In genomic region chr2:32282727-32283126, GRCm38 (mm10) we compare ENCODE assay signal across 9 mouse cellular contexts. TPM values are rescaled to one million over a fixed set of nuclear protein-coding genes. Genes with fewer than 3 reads are reported as not detected.
DNase-seq lines count a peak whose midpoint lies in the region; ATAC-seq and TF ChIP-seq lines count a peak whose summit lies in the region.
"Had no signal": no experiment of that assay in that cellular context is flagged by ENCODE, and none has a peak within 500 bp of the region (broad histone marks: within the 10 kb centered on the region; RNA-seq: fewer than 3 reads in every experiment).

No protein-coding gene starts in this region.

- 90% methylated on average over 1 of the region's 1 CpGs for WGBS in hindbrain, embryonic 11.5 days
- 85% methylated on average over 1 of the region's 1 CpGs for WGBS in hindbrain, embryonic 16.5 days
- WGBS in bone marrow, adult 2 months = 63% methylated on average over 1 of the region's 1 CpGs
- 83% methylated on average over 1 of the region's 1 CpGs for WGBS in embryonic facial prominence, embryonic 14.5 days

- no peak for TF ChIP-seq POLR2A in bone marrow, adult 2 months (IDR thresholded peaks at IDR 0.05; ENCODE audit: borderline replicate concordance, control insufficient read depth, low read depth, low read length)

- TF ChIP-seq CTCF in bone marrow, adult 2 months (IDR thresholded peaks at IDR 0.05; ENCODE audit: control insufficient read depth, insufficient read depth, low read length) = peak; percentile 90

- H3K9ac ChIP-seq in hindbrain, embryonic 11.5 days (ENCODE audit: low read depth, low read length) = no peak overlapping the region
- H3K9ac ChIP-seq in hindbrain, embryonic 16.5 days (ENCODE audit: low read depth, low read length) = no peak overlapping the region
- H3K9ac ChIP-seq in embryonic facial prominence, embryonic 14.5 days (ENCODE audit: low read depth, low read length) = no peak overlapping the region
- H3K9ac ChIP-seq: midbrain, embryonic 12.5 days had no signal

- no peak overlapping the region for H3K27ac ChIP-seq in hindbrain, embryonic 11.5 days (ENCODE audit: low read depth, low read length)
- H3K27ac ChIP-seq in hindbrain, embryonic 16.5 days (ENCODE audit: low read depth, low read length) = no peak overlapping the region
- no peak overlapping the region for H3K27ac ChIP-seq in bone marrow, adult 2 months (ENCODE audit: control insufficient read depth, insufficient read depth, low read depth, low read length, poor library complexity)
- no peak overlapping the region for H3K27ac ChIP-seq in embryonic facial prominence, embryonic 14.5 days (replicated peaks; ENCODE audit: low read depth, low read length)
- H3K27ac ChIP-seq: midbrain, embryonic 12.5 days had no signal

- H3K4me3 ChIP-seq in hindbrain, embryonic 11.5 days (ENCODE audit: low read depth, low read length) = no peak overlapping the region
- H3K4me3 ChIP-seq in hindbrain, embryonic 16.5 days (ENCODE audit: low read length) = no peak overlapping the region
- H3K4me3 ChIP-seq in bone marrow, adult 2 months (replicated peaks; ENCODE audit: control insufficient read depth, low read depth, low read length) = no peak overlapping the region
- no peak overlapping the region for H3K4me3 ChIP-seq in embryonic facial prominence, embryonic 14.5 days (ENCODE audit: low read depth, low read length)
- H3K4me3 ChIP-seq: midbrain, embryonic 12.5 days had no signal

- H3K36me3 ChIP-seq in hindbrain, embryonic 11.5 days (ENCODE audit: control insufficient read depth, insufficient read depth, low read length) = peaks cover 5% of the 10 kb centered on the region; the same call in 1 of the 2 replicates
- H3K36me3 ChIP-seq in hindbrain, embryonic 16.5 days (ENCODE audit: control insufficient read depth, insufficient read depth, low read length) = peaks cover 31% of the 10 kb centered on the region
- peaks cover 73% of the 10 kb centered on the region for H3K36me3 ChIP-seq in embryonic facial prominence, embryonic 14.5 days (ENCODE audit: control insufficient read depth, insufficient read depth, low read length)

- no peak overlapping the region for H3K4me2 ChIP-seq in hindbrain, embryonic 11.5 days (replicated peaks; ENCODE audit: low read depth, low read length)
- H3K4me2 ChIP-seq in hindbrain, embryonic 16.5 days (ENCODE audit: low read length) = no peak overlapping the region
- H3K4me2 ChIP-seq in embryonic facial prominence, embryonic 14.5 days (ENCODE audit: low read depth, low read length) = no peak overlapping the region
- H3K4me2 ChIP-seq: midbrain, embryonic 12.5 days had no signal

- DNase-seq in hindbrain, embryonic 11.5 days (ENCODE audit: low spot score) = peak; percentile 76
- DNase-seq in CD4-positive helper T cell, adult 2 months (ENCODE audit: low read depth, low spot score) = peak; percentile 63
- DNase-seq in embryonic facial prominence, embryonic 14.5 days (ENCODE audit: low spot score) = peak; percentile 48
- DNase-seq in kidney, adult 9 months = peak; percentile 84
- DNase-seq in mesoderm, embryonic 11.5 days (ENCODE audit: low read depth, low spot score) = peak; percentile 62
- DNase-seq in thymus, postnatal 36 days = peak; percentile 47 to 48

- no peaks in the 10 kb centered on the region for H3K4me1 ChIP-seq in hindbrain, embryonic 11.5 days (replicated peaks; ENCODE audit: control insufficient read depth, insufficient read depth, low read length)
- H3K4me1 ChIP-seq in hindbrain, embryonic 16.5 days (ENCODE audit: control insufficient read depth, insufficient read depth, low read depth, low read length) = peaks cover 8% of the 10 kb centered on the region
- H3K4me1 ChIP-seq in bone marrow, adult 2 months (ENCODE audit: control insufficient read depth, insufficient read depth, low read length) = no peaks in the 10 kb centered on the region; the same call in 1 of the 2 replicates
- peaks cover 4% of the 10 kb centered on the region; the same call in 1 of the 2 replicates for H3K4me1 ChIP-seq in embryonic facial prominence, embryonic 14.5 days (ENCODE audit: control insufficient read depth, insufficient read depth, low read length)

- no peaks in the 10 kb centered on the region for H3K9me3 ChIP-seq in hindbrain, embryonic 11.5 days (ENCODE audit: control insufficient read depth, low read length)
- H3K9me3 ChIP-seq in hindbrain, embryonic 16.5 days (ENCODE audit: control insufficient read depth, low read length) = no peaks in the 10 kb centered on the region
- no peaks in the 10 kb centered on the region for H3K9me3 ChIP-seq in embryonic facial prominence, embryonic 14.5 days (ENCODE audit: control insufficient read depth, low read length)
- H3K9me3 ChIP-seq: midbrain, embryonic 12.5 days had no signal

- no peaks in the 10 kb centered on the region for H3K27me3 ChIP-seq in hindbrain, embryonic 11.5 days (ENCODE audit: control insufficient read depth, insufficient read depth, low read length)
- no peaks in the 10 kb centered on the region for H3K27me3 ChIP-seq in hindbrain, embryonic 16.5 days (replicated peaks; ENCODE audit: control insufficient read depth, insufficient read depth, low read length)
- H3K27me3 ChIP-seq in embryonic facial prominence, embryonic 14.5 days (replicated peaks; ENCODE audit: control insufficient read depth, insufficient read depth, low read length) = no peaks in the 10 kb centered on the region
- H3K27me3 ChIP-seq: midbrain, embryonic 12.5 days had no signal

- ATAC-seq in hindbrain, embryonic 11.5 days (ENCODE audit: low FRiP score) = no peak
- ATAC-seq in hindbrain, embryonic 16.5 days = no peak
- ATAC-seq in embryonic facial prominence, embryonic 14.5 days (ENCODE audit: low read depth) = no peak

RNA-seq across cellular contexts. Expression of gene Golga2, which starts 4.5 kb away (rescaled TPM):
- polyA plus RNA-seq in hindbrain, embryonic 11.5 days (2014; fragmentation: Nextera tagmentation; extraction: Ambion mirVana) = 14.6 and 17.7 TPM in 2 replicates
- 25.5 and 30.1 TPM in 2 replicates for polyA plus RNA-seq in hindbrain, embryonic 16.5 days (2015; fragmentation: Nextera tagmentation; extraction: Ambion mirVana)
- polyA plus RNA-seq in bone marrow, adult 2 months (2011; ENCODE audit: insufficient read depth, insufficient read length, low replicate concordance, missing spikeins) = 26.6 and 39.8 TPM in 2 replicates
- 27.2 and 33.1 TPM in 2 replicates for polyA plus RNA-seq in embryonic facial prominence, embryonic 14.5 days (2014; fragmentation: Nextera tagmentation; extraction: Ambion mirVana)

RNA-seq across cellular contexts. Expression of gene Swi5, which starts 5.1 kb away (rescaled TPM):
- 185 and 378 TPM in 2 replicates for polyA plus RNA-seq in hindbrain, embryonic 11.5 days (2014; fragmentation: Nextera tagmentation; extraction: Ambion mirVana)
- 378 and 447 TPM in 2 replicates for polyA plus RNA-seq in hindbrain, embryonic 16.5 days (2015; fragmentation: Nextera tagmentation; extraction: Ambion mirVana)
- polyA plus RNA-seq in bone marrow, adult 2 months (2011; ENCODE audit: insufficient read depth, insufficient read length, low replicate concordance, missing spikeins) = 278 and 393 TPM in 2 replicates
- polyA plus RNA-seq in embryonic facial prominence, embryonic 14.5 days (2014; fragmentation: Nextera tagmentation; extraction: Ambion mirVana) = 206 and 249 TPM in 2 replicates

RNA-seq across cellular contexts. Expression of gene Uck1, which starts 22.8 kb away (rescaled TPM):
- 56.0 and 64.1 TPM in 2 replicates for polyA plus RNA-seq in hindbrain, embryonic 11.5 days (2014; fragmentation: Nextera tagmentation; extraction: Ambion mirVana)
- 99.1 and 101 TPM in 2 replicates for polyA plus RNA-seq in hindbrain, embryonic 16.5 days (2015; fragmentation: Nextera tagmentation; extraction: Ambion mirVana)
- 11.9 and 19.6 TPM in 2 replicates for polyA plus RNA-seq in bone marrow, adult 2 months (2011; ENCODE audit: insufficient read depth, insufficient read length, low replicate concordance, missing spikeins)
- polyA plus RNA-seq in embryonic facial prominence, embryonic 14.5 days (2014; fragmentation: Nextera tagmentation; extraction: Ambion mirVana) = 58.6 and 60.6 TPM in 2 replicates

RNA-seq across cellular contexts. Expression of gene Pomt1, which starts 46.3 kb away (rescaled TPM):
- polyA plus RNA-seq in hindbrain, embryonic 11.5 days (2014; fragmentation: Nextera tagmentation; extraction: Ambion mirVana) = 23.8 and 26.8 TPM in 2 replicates
- polyA plus RNA-seq in hindbrain, embryonic 16.5 days (2015; fragmentation: Nextera tagmentation; extraction: Ambion mirVana) = 32.6 and 34.1 TPM in 2 replicates
- 7.8 and 16.2 TPM in 2 replicates for polyA plus RNA-seq in bone marrow, adult 2 months (2011; ENCODE audit: insufficient read depth, insufficient read length, low replicate concordance, missing spikeins)
- polyA plus RNA-seq in embryonic facial prominence, embryonic 14.5 days (2014; fragmentation: Nextera tagmentation; extraction: Ambion mirVana) = 20.2 and 26.5 TPM in 2 replicates
